Mouse (Mus musculus) midbrain, embryonic 13.5 days (tissue): ENCODE data around the gene Abhd12. TPM values are rescaled to one million over a fixed set of nuclear protein-coding genes. Genes with fewer than 3 reads are reported as not detected.
A peak's percentile ranks its signal among the peaks of the same experiment; 100 is the strongest.

ENCODE experiments used
- ATAC-seq: fragments of 200-750 bp; cut with Nextera tagmentation; 2 replicates; pipeline ENCODE4 v1.8.0; 2017; ENCODE audit warnings: mild to moderate bottlenecking, moderate TSS enrichment, moderate library complexity
- H3K27ac ChIP-seq: fragments of 300-500 bp; sonication (generic); 2 replicates; pipeline ENCODE4 v1.5.1; 2015; ENCODE audit warnings: inconsistent platforms, mild to moderate bottlenecking, moderate library complexity
- H3K27me3 ChIP-seq: fragments of 300-500 bp; sonication (generic); 2 replicates; pipeline ENCODE4 v1.6.1; 2015; ENCODE audit warnings: mild to moderate bottlenecking, inconsistent platforms
- H3K36me3 ChIP-seq: fragments of 300-500 bp; sonication (generic); 2 replicates; pipeline ENCODE4 v1.6.1; 2015; ENCODE audit warnings: mild to moderate bottlenecking, inconsistent platforms
- H3K4me1 ChIP-seq: fragments of 300-500 bp; sonication (generic); replicated peaks from 2 replicates; pipeline ENCODE4 v1.6.1; 2015; ENCODE audit warnings: inconsistent platforms
- H3K4me2 ChIP-seq: fragments of 300-500 bp; sonication (generic); replicated peaks from 2 replicates; pipeline ENCODE4 v1.6.1; 2015; ENCODE audit warnings: moderate library complexity, mild to moderate bottlenecking, inconsistent platforms
- H3K4me3 ChIP-seq: fragments of 300-500 bp; sonication (generic); replicated peaks from 2 replicates; pipeline ENCODE4 v1.5.1; 2015; ENCODE audit warnings: mild to moderate bottlenecking, inconsistent platforms
- H3K9ac ChIP-seq: fragments of 300-500 bp; sonication (generic); replicated peaks from 2 replicates; pipeline ENCODE4 v1.6.1; 2015; ENCODE audit warnings: mild to moderate bottlenecking, inconsistent platforms
- H3K9me3 ChIP-seq: fragments of 300-500 bp; sonication (generic); 2 replicates; pipeline ENCODE4 v1.6.1; 2016; ENCODE audit warnings: mild to moderate bottlenecking, inconsistent platforms
- WGBS: fragments of 180-500 bp; shearing (Covaris S2); methylation state at CpG from one replicate; pipeline ENCODE4 v1.1.7; 2015; 5-methylcytosine and 5-hydroxymethylcytosine counted together
- polyA plus RNA-seq: library from polyadenylated mRNA; unstranded; fragments of >200 nt; fragmentation: Nextera tagmentation; extraction: Ambion mirVana; gene quantifications from 2 replicates; pipeline ENCODE4 v1.2.1, GENCODE M21; 2015

The Abhd12 gene
- polyA plus RNA-seq, 1 experiment from 2014 or later = 84.8 TPM

DNA sequence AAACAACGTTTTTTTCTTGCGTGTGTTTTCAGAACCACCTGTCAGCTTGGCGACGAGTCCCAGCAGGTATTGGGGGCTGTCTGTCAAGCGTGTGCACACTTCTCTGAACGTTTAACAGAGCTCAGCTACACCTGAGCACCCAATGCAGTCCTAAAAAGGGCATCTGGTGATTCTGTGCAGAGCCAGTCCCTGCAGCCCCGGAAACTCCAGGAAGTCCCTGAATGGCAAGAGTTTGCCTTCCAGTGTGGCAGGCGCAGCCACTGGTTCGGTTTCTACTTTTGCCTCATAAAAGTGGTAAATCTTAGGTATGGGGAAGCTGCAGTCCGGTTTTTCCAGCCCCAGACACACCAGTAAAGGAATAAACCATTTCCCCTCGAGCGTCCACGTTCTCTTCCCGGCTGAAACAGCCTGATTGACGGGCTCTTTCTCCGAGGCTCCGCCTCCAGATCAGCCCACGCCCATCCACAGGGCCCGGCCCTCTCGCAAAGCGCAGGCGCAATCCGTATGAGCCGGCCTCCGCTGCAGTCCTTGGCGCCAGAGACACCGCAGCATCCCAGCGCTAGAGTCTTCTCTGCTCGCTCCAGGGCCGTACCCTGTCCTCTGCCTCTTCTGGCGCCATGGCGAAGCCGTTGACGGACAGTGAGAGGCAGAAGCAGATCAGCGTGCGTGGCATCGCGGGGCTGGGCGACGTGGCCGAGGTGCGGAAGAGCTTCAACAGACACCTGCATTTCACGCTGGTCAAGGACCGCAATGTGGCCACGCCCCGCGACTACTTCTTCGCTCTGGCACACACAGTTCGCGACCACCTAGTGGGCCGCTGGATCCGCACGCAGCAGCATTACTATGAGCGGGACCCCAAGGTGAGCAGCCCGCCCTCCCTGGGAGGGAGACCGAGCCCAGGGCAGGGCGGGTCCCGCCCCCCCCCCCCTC is 118.0 kb downstream of the Abhd12 start, which contains the start of gene Pygb:
Gene Pygb (plus strand): TSS at position 485 of the 930 bp plus-strand sequence.
- Histone ChIP-seq H3K4me1 (peaks cover 28% of the 10 kb centered on the region), H3K4me2 (peak within 1 kb of the TSS; percentile 94), H3K27me3 (peaks cover 9% of the 10 kb centered on the region), H3K9me3 (no peaks in the 10 kb centered on the region), H3K36me3 (no peaks in the 10 kb centered on the region), H3K4me3 (peak within 1 kb of the TSS; percentile 80), H3K9ac (peak within 1 kb of the TSS; percentile 82), H3K27ac (peak within 1 kb of the TSS; percentile 67)
- ATAC-seq = peak; percentile 98
- WGBS = 3% methylated on average over 58 of the region's 58 CpGs

DNA sequence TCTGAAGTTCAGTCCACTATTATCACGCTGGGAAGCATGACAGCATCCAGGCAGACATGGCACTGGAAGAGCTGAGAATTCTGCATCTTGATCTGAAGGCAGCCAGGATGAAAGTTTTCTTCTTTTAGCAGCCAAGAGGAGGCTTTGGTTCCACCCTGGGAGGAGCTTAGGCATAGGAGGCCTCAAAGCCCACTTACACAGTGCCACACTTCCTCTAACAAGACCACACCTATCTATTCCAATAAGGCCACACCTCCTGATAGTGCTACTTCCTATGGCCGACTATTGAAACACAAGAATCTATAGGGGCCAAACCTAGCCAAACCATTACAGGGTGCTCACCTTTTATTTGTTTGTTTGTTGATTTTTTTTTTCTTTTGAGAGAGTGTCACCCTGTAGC is 121.7 kb downstream of the Abhd12 start:
- Histone ChIP-seq H3K9ac (no peak overlapping the region), H3K4me3 (no peak overlapping the region), H3K9me3 (no peaks in the 10 kb centered on the region), H3K4me2 (no peak overlapping the region), H3K27ac (no peak overlapping the region), H3K27me3 (peaks cover 9% of the 10 kb centered on the region), H3K4me1 (peaks cover 11% of the 10 kb centered on the region), H3K36me3 (no peaks in the 10 kb centered on the region)
- no peak for ATAC-seq
- 77% methylated on average over 2 of the region's 2 CpGs for WGBS

Other genes starting within 250 kb of the Abhd12 start
- 20.1 and 22.7 TPM in 2 replicates for gene Acss1, start 236.2 kb downstream of the Abhd12 start, polyA plus RNA-seq
- 0.05 and 0.23 TPM in 2 replicates for gene Vsx1, start 215.4 kb downstream of the Abhd12 start, polyA plus RNA-seq
- 43.0 and 47.6 TPM in 2 replicates for gene Entpd6, start 155.7 kb downstream of the Abhd12 start, polyA plus RNA-seq
- gene Pygb, start 118.0 kb downstream of the Abhd12 start, polyA plus RNA-seq = 66.0 and 72.5 TPM in 2 replicates
- 31.8 and 33.5 TPM in 2 replicates for gene Gins1, start 659 bp upstream of the Abhd12 start, polyA plus RNA-seq
- 6.9 and 7.0 TPM in 2 replicates for gene Ninl, start 134.6 kb upstream of the Abhd12 start, polyA plus RNA-seq
- 32.8 and 36.5 TPM in 2 replicates for gene Nanp, start 134.7 kb upstream of the Abhd12 start, polyA plus RNA-seq
- gene Gm14151, start 187.6 kb upstream of the Abhd12 start, polyA plus RNA-seq = not detected in 2 replicates
- not detected in 2 replicates for gene Gm14147, start 193.5 kb upstream of the Abhd12 start, polyA plus RNA-seq